Mouse (Mus musculus) urinary bladder, postnatal 36 days (tissue): ENCODE data around the gene Fgg.

Experiments used
- DNase-seq, 2 experiments: peaks; one replicate each; pipeline ENCODE4 v3.0.0; 2022; ENCODE audit warnings: low spot score in 2 of 2, mixed read lengths in 1 of 2

Gene Fgg

GRCm38 (mm10) chr3:83027546-83028251, 20.2 kb downstream of the Fgg start:
- no peak for DNase-seq

DNA sequence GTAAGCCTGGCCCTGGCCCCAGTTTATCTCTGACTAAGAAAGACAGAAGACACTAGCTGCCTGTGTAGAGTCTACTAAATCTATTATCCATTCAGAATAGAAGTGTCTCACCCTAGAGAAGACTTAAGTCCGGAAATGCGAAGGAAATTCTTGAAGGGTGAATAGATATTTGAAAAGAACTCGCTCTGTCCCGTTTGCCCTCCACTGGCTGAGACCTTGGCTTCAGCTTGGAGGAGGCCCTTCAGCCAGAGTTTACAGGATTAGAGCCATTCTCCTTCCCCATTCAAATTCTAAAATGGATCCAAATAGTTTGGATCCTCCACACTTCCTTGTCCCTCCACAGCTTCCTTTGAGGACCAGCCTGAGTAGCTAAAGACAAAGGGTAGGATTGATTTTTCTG, 22.8 kb downstream of the Fgg start:
- DNase-seq, result no peak

DNA sequence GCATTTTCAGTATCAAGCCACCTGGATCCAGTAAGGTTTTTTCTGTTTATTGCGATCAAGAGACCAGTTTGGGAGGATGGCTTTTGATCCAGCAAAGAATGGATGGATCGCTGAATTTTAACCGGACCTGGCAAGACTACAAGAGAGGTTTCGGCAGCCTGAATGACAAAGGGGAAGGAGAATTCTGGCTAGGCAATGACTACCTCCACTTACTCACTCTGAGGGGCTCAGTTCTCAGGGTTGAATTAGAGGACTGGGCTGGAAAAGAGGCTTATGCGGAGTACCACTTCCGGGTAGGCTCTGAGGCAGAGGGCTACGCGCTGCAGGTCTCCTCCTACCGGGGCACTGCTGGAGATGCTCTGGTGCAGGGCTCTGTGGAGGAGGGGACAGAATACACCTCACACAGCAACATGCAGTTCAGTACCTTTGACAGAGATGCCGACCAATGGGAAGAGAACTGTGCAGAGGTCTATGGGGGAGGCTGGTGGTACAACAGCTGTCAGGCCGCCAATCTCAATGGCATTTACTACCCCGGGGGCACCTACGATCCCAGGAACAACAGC, 25.3 kb downstream of the Fgg start:
- DNase-seq, result no peak

DNA sequence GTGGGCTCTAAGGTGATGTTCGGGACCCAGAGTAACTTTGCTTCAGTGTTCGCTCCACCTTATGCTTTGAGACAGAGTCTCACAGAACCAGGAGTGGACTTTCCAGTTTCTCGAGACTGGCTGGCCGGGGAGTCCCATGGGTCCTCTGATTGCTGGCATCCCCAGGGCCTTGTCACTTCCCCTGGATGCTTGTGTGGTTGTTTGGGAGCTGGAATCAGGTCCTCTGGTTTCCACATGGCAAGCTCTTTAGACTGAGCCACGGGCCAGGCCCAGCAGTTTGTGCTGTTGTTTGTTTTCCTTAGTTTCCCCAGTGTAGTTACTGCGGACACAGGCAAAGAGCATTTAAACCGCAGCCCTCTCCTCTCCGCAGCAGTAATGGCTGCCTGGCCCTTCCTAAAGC, 26.3 kb downstream of the Fgg start:
- DNase-seq, result no peak

DNA sequence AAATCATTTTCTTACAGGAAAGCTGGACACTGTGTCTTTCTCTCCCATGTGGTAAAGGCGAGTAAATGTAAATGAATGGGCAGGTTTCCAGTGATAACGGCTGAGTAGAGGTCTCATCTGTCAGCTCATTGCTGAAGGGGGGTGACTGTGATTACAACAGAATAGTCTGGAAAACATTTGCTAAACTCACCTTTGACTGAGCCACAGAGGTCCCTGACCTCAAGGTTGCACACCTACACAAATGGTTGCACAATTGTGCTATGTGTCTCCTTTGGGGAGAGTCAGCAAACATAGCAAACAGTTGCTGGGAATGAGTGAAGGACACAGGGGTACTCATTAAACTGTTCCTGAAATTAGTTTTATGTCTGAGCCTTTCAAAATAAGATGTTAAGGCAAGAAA, 31.3 kb downstream of the Fgg start:
- no peak for DNase-seq

DNA sequence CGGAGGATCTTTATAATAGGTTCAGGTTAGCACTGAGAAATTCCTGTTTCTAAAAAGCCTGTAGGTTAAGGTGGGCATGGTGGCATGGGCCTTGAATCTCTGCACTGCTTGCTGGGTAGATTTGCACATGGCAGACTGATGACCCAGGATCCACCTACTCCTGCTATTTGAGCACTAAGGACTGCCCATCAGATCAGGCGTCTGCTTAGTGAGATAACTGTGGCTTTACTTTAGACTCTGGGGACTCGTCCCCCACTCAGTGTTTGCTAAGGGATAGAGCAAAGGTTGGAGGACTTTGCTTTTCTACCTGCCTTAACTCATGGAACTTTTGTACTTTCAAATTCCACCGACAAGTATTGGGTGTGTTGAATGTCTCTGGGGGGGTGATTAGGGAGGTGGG, 32.1 kb downstream of the Fgg start:
- DNase-seq, result no peak

GRCm38 (mm10) chr3:83042451-83042850, 34.9 kb downstream of the Fgg start:
- no peak for DNase-seq

GRCm38 (mm10) chr3:83046649-83047048, 39.1 kb downstream of the Fgg start:
- no peak for DNase-seq

GRCm38 (mm10) chr3:83049680-83050079, 42.2 kb downstream of the Fgg start, which contains the start of gene Fgb:
TSS of gene Fgb (minus strand) at chr3:83049863.
- DNase-seq, result no peak

DNA sequence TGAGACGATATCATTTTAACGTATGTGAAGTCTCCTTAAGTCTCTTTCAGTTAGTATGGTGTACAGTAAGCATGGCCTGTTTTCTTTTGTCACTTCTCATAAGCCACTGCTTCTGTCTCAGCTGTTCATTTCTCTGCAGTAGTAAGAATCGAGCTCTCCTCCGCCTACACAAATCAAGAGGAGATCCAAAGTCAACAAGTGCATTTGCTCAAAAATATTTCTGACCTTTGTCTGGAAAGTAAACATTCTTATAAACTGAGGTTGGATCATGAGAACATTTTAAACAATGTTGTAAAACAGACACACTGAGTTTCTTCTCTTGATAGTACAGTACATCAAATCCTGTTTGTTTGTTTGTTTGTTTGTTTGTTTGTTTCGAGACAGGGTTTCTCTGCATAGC, 43.1 kb downstream of the Fgg start:
- no peak for DNase-seq

- DNase-seq, result no peak
Measured at GRCm38 (mm10) chr3:83052102-83052501, 44.6 kb downstream of the Fgg start.

GRCm38 (mm10) chr3:83053126-83053525, 45.6 kb downstream of the Fgg start:
- DNase-seq, result no peak

- DNase-seq, result peak in 1 of 2 experiments; percentile 5
Measured at GRCm38 (mm10) chr3:83053758-83054157, 46.2 kb downstream of the Fgg start.

- no peak for DNase-seq
Measured at GRCm38 (mm10) chr3:83054759-83055158, 47.2 kb downstream of the Fgg start.

GRCm38 (mm10) chr3:83055281-83056038, 47.9 kb downstream of the Fgg start, which contains the start of gene Plrg1:
TSS of gene Plrg1 (plus strand) at chr3:83055522.
- peak; percentile 98 to 99 for DNase-seq

DNA sequence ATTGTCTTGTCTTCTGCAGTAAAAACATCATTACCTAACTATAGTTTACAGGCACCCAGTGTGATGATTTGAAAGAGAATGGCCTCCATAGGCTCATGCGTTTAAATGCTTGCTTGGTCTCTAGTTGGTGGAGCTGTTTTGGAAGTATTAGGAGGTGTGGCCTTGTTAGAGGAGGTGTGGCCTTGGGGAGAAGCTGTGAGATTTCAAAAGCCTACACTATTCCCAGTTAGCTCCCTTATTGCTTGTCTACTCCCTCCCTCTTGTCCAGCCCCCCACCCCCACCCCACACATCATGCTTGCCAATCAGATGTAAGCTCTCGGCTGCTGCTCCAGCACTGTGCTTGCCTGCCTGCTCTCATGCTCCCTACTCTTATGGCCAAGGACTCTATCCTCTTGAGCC, 49.5 kb downstream of the Fgg start:
- no peak for DNase-seq
